Mouse (Mus musculus): ENCODE results near the gene Dnttip2.
A peak's percentile ranks its signal among the peaks of the same experiment; 100 is the strongest.
"Not testable (repeated sequence)": the region's sequence is repeated elsewhere in the genome, so short reads cannot be mapped to it uniquely, and the experiment has no call there.

The Dnttip2 gene

DNA sequence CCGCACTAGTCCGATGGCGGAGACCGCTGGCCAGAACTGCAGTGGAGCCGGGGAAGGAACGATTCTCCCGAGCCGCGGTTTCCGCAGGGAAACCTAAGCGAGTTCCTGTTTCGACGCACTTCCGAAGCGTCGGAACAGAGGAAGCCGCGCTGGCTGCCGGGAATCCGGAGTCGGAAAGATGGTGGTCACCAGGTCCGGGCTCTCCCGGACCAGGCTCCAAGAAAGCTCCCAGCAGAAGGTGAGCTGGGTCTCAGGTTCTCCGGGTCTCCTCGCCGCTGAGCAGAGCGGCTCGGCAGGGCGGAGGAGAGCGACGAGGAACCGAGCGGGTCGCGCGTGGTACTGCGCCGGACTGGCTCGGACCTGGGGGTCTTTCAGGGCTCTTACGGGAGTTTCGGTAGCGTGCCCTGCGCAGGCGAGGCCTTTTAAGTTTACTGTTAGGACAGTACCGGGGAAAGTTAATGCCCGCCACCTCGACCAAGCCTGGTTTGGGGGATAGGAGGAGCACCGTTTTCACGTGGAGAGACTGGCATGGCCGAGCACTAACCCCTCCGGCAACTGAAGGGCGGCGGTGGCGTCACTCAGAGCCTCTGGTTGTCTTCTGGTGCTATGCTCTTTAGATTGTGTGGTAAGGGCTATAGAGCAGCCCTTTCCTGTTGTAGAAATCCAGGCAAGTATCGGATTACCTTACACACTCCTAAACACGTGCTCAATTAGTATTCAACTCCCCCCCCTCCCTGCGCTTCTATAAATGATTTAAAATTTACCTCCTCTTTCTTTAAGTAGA is at the start of gene Dnttip2:
Dnttip2 (plus strand) TSS at position 148 of the 784 bp plus-strand sequence.
- DNase-seq (ENCODE audit: low spot score) = peak; percentile 65

DNA sequence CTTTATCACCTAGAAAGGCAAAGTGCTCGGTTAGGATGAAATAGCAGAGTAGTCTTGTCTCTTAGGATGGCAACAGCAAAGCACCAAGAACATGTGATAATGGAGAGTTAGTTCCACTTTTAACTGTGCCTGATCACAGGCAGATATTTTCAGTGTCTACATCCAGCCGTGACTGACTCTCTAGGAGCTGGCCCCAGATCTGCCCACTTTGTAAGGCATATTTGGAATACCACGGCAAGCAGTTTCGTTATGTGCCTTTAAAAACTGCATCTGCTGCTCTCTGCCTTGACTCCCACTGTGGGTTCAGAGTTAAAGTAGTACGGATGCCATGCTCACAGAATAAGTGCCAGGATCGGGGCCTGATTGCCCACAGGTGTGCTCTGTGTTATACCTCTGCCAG is 47.2 kb upstream of the Dnttip2 start:
- not testable (repeated sequence) for DNase-seq (ENCODE audit: low spot score)

DNA sequence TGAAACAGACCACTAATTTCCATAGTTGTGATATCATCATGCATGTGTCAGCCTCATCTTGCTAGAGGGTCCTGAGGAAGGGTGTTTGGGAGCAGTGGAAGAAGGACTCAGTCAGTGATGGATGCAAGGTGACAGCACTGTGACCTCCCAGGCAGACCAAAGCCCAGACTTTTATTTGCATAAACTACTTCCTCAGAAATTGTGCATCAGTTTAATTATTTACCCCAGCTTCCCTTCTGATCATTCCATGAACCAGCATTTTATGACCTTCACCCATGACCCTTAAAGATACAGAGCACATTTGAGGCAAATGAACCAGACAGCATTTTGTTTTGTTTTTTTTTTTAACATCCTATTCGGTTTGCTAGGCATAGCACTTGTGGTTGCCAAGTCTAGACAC is 38.4 kb upstream of the Dnttip2 start:
- no peak for DNase-seq (ENCODE audit: low spot score)

DNA sequence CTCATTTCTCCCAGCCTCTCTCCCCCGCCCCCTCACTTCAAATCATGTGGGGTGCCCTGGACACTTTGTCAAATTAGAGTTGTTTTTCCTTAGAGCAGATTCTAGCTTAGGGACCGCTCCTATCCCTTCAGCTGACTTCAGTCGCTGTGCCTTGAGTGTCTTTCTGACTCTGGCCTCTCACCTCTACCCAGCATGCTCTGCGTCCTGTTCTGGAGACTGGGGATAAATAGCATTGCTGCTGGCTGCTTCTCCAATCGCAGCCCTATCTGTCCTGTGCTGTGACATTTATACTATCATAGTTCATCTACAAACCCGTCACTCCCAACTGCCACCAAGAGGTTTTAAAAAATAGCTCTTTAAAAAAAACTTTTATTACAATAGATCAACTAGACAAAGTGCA is 31.3 kb upstream of the Dnttip2 start:
- no peak for DNase-seq (ENCODE audit: low spot score)

DNA sequence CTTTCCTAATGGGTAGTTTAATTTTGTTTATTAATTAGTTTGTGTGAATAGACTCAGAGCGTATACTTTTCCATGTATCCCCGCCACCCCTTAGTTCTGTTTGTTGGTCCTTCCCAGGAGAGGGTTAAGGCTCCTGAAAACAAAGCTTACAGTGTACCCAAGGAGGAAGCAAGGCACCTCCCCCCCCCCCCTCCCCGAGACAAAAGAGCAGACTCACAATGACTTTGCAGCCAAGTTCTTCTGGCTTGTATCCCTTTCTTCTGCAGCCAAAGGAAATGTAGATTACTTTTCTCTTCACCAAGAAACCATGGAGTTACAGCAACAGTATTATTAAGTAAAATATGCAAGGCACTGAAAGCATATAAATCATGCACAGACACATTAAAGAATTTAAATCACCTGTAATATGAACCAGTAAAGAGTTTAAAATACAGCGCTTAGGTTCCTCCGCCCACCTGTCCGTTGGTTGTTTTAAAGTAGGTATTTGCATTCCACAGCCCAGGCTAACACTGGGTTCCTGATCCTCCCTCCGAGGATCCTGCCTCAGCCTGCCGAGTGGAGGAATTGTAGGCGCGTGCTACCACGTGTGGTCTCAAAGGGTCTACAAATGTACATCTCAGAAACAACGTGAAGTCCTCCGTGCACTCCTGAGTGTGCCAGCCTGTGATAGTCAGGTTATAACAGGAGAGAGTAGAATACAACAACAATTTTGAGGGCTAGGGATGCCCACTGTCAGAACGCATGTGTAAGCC is 30.6 kb upstream of the Dnttip2 start:
- no peak for DNase-seq (ENCODE audit: low spot score)

DNA sequence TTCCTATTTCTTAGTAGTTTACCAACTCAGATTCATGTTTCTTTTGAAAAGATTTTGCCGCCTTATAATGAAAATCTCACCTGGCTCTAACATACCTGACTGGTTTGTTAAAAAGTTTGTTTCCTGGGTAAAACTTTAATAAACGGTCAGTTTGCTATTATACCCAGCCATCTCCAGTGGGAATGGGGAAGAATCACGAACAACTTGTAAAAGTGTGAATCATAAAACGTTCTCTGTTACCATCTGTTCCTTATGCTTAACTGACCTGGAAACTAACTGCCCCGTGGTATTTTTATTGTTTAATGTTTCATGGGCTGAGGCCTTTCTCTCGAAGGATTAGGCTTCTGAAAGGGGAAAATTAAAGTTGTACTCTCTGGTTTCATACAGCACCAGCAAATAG is 29.4 kb upstream of the Dnttip2 start:
- DNase-seq (ENCODE audit: low spot score) = no peak

DNA sequence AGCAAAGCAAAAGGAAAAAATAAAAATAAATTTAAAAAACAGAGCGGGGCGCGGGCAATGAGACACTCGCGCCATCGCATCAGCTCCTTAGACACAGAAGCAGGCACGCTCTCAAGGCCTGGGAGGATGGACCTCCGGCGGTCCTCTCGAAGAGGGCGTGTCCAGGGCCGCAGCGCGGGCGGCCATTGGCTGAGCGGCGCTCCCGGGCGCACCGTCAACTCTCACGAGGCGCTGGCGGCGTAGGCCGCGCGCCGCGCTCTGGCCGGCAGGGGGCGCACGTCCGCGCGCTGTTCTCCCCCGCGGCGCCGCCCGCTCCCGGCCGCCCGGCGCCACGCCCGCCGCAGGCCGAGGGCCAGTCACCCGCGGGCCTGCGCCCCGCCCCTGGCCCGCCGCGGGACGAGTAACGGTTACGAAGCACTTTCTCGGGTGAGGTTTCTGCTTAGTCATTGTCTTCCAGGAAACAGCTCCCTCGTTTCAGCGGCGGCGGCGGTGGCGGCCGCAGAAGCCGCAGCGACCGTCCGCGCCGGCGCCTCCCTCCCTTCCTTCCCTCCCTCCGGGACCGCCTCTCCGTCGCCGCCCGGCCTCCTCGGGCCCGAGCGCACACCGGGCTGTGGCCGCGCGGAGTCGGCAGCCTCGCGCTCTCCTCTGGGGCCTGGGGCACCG is 28.8 kb upstream of the Dnttip2 start, which contains the start of gene Gclm:
Gclm (plus strand) TSS at position 343 of the 663 bp plus-strand sequence.
- peak; percentile 73 for DNase-seq (ENCODE audit: low spot score)

DNA sequence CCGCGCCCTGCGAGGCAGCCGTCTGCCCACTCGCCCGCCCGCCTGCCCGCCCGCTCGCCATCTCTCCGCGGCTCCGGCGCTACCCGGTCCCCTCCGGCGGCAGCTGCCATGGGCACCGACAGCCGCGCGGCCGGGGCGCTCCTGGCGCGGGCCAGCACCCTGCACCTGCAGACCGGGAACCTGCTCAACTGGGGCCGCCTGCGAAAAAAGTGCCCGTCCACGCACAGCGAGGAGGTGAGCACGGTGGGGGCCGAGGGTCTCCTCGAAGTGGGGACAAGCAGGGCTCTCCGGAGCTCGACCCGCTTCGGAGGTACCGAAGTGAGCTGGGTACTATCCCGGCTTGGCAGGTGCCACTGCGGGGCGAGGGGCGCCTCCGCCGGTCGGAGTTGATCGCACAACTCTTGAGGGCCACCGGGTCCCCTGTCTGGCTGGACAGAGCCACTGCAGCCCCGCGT is 28.3 kb upstream of the Dnttip2 start:
- peak; percentile 30 for DNase-seq (ENCODE audit: low spot score)

DNA sequence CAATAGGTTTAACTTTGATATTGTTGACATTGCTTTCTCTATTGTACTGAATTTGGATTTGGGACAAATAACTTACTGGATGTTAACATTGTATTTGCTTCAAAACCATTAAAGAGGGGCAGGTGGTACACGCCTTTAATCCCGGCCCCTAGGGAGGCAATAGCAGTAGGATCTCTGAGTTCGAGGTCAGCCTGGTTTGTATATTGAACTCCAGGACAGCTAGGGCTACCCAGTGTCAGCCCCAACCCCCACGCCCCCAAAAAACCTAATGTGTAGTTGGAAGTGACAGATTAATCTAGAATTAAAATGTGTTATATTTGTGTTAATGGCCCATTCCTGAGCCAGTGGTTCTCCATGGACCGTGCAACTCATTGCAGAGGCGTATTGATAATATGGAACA is 27.8 kb upstream of the Dnttip2 start:
- DNase-seq (ENCODE audit: low spot score) = no peak

DNA sequence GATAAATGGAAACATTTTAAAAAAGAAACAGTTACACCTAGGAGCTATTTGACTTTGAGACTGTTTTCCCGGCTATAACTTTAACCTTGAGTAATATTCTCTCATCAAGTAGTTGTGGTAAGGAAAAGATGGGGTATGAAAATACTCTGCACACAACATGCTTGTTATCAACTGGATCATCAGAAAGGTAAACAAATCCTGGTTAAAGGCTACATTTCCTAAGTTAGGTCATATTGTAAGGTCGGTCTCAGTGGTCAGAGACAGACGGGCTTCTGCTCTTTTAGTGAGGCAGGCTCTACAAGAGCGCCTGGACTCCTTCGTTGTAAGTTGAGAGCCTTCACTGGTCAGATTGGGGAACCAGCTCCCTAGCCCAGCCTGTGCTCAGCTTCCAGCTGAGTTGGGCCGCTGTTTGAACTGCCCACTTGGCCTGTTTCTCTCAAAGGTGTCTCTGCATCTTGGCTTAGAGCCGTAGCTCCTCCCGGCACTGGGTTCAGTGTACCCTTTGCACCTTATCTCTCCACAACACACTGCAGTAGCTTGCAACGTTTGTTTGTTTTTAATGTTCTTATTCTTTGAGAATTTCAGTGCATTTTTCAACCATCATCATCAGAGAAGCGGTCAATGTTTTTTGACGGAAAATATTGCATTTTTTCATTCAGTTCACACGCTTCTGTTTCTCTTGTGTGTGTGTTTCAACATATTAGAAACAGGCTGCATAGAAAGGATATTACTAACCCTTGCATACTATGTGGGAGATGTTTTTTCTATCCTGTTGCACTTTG is 27.0 kb upstream of the Dnttip2 start:
- no peak for DNase-seq (ENCODE audit: low spot score)

DNA sequence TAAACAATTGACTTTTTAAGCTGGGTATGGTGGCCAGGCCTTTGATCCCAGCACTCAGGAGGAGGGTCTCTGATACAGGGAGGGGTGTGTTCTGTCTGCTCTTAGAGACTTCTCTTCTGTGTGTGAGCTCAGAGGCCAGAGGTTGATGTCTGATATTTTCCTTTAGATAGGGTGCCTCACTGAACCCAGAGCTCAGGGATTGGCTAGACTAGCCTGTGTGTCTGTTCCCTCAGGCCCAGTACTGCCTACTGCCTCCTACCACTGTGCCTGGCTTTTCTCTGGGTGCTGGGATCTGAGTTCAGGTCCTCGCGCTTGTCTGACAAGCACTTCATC is 26.5 kb upstream of the Dnttip2 start:
- DNase-seq (ENCODE audit: low spot score) = no peak

DNA sequence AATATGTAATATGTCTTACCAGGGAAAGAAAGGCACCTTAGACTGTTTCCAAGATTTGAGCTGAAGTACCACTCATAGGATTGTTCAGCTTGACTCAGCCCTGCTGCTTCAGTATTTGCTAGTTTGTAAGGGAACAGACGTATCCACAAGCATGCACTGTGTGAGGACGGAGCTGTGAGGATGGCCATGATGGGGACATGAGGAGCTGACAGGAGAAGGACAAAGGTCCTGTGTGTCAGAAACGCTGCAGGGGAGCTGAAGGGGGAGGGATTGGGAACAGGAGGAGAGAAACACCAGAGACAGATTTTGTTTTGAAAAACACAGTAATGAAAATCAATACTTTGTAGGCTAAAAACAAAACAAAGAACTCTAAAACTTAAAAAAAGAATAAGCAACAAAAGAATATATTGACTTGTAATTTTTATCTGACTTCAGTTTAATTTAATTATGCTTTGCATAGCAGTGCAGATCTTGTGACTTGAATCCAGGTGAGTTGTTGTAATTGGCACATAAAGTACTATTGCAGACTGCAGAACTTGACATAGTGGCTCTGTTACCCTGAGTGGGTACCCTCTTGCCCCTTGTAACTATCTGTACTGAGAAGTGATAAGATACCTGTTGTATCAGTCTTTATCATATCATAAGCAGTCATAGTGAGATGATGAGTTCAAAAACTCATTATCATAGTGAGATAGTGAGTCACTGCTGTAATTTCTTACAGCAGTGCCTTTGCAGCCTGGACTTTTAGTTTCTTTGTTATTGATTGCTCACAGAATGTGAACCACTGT is 21.5 kb upstream of the Dnttip2 start:
- no peak for DNase-seq (ENCODE audit: low spot score)

DNA sequence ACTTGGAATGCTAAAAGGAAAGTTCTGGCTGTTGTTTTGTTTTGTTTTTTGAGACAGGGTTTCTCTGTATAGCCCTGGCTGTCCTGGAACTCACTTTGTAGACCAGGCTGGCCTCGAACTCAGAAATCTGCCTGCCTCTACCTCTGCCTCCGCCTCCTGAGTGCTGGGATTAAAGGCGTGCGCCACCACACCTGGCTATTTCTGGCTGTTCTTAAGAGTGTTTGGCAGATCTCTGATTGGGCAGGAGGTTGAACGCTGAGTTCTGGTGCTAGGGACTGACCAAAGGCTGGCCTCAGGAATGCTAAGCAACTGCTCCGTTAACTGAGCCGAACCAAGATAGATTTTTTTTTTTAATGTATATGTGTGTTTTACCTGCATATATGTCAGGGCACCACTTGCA is 20.1 kb upstream of the Dnttip2 start:
- DNase-seq (ENCODE audit: low spot score) = not testable (repeated sequence)

DNA sequence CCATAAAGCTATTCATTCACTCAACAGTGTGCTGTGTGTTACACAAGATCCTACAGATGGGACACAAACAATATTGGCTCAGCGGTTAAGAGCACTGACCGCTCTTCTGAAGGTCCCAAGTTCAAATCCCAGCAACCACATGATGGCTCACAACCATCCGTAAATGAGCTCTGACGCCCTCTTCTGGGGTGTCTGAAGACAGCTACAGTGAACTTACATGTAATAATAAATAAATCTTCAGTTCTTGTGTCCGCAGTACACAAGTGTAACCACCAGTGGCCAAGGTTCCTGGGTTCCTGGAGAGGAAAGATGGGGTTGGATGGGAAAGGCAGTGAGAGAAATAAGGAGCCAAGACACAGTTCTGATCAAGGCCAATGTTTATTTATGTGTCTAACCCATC is 4.2 kb upstream of the Dnttip2 start:
- no peak for DNase-seq (ENCODE audit: low spot score)

DNA sequence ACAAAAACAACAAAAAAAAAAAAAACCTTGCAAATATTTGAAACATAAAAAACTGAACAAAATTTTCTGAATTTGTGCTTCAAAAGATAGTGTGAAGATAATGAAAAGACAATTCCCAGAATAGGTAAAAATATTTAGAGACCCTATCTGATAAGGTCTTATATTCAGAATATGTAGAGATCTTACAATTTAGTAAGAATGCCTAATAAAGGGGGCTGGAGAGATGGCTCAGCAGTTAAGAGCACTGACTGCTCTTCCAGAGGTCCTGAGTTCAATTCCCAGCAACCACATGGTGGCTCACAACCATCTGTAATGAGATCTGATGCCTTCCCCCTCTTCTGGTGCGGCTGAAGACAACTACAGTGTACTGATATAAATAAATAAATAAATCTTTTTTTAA is 1.6 kb upstream of the Dnttip2 start:
- not testable (repeated sequence) for DNase-seq (ENCODE audit: low spot score)

DNA sequence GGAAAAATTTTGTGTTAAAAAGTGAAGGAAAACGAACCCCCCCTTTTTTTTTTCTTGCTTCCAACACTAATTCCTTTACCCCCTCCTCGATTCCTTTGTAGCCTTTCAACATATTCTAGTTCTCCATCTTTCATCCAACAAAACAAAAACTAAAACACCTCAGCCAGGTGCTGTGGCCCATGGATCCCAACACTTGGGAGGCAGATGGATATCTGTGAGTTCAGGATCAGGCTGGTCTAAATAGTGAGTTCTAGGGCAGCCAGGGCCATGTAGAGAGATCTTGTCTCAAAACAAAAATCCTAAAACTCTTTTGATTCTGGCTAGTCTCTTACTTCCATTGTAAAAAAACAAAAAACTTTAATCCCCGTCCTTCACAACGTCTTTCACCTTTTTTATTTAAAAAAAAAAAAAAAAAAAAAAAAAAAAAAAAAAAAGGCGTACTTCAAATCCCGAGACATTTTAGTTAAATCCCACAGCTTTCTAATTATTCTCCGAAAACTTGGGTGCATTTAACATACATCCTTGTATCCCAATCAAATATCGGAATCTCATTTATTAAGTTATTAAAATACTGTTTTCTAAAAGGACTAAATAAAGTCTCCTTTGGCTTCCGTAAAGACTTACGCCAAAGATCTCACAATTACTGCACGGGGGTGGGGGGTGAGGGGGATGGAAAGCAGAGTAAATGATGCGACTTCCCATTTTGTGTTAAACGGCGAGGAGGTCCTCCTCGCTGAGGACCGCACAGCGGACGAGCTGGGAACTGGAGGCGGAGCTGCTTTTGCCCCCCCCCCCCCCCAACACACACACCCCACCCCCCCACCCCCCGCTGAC is 564 bp upstream of the Dnttip2 start:
- DNase-seq (ENCODE audit: low spot score) = no peak

DNA sequence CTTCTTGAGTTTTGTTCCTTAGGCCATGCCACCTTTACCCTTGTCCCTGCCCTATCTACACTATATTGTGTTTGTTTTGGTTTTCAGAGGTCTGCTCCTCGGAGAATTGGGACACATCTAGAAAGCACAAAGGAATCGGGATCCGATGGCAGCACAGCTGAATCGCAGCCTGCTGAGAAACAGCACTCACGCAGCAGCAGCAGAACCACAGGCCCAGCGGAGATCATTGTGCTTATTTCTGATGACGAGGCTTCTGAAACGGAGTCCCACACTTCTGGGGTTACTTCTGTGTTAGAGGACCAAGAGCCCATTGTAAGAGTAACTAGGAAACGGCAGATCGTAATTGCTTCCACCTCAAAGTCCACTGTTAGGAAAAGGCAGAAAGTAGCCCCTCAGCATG is 923 bp downstream of the Dnttip2 start:
- no peak for DNase-seq (ENCODE audit: low spot score)

DNA sequence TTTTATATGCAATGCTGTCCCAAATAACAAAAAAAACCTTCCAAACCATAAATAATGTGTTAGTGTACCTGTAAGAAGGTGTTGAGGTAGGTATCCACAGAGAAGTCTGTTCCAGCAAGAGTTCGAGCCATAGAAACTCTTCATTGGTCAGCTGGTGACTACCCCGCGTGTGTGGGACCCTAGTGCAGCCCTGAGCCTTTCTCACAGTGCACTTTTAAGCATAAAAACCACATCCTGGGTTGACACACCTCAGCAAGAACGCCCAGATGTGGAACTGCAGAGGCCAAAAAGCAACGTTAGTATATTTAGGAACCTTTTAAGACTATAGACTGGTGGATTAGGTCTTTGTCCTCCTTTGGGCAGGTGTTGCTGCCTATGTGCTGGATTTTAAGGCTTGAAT is 13.0 kb downstream of the Dnttip2 start:
- DNase-seq (ENCODE audit: low spot score) = no peak

DNA sequence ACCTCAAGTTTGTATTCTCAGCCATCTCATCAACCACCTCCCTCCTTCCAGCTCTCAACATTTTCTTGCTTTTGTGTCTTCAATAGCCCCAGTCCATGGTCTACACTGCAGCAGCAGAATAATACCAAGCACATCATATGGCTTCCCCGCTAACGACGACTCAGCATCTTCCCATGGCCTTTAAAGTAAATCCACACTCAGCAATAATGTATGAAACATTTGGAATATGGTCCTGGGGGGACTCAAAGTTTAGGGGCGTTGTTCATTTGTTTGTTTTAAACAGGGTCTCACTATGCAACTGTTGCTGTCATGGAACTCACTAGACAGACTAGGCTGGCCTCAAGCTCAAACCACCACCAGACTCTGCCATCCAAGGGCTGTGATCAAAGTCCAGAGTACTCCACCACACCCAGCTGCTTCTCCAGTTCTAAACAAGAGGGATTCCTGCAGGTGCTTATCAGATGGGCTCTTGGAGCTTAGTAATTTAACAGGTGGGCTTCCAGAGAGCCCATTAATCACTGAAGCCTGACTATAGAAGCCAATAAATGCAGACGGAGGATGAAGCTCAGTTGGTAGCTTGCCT is 14.5 kb downstream of the Dnttip2 start:
- DNase-seq (ENCODE audit: low spot score) = no peak

DNA sequence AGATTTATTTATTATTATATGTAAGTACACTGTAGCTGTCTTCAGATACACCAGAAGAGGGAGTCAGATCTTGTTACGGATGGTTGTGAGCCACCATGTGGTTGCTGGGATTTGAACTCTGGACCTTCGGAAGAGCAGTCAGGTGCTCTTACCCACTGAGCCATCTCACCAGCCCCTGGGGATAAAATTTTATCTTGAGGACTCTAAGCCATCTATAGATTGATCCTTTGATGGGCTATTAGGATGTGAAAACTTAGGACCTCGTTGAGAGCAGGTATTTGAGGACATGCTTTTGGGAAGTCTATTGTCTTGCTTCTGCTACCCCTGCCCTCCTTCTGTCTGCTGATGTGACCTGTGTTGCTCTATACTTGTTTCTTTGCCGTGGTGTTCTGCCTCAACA is 15.2 kb downstream of the Dnttip2 start:
- not testable (repeated sequence) for DNase-seq (ENCODE audit: low spot score)
